Mouse (Mus musculus) forebrain, postnatal 0 days (tissue): ENCODE data around the gene Tjp2. TPM values are rescaled to one million over a fixed set of nuclear protein-coding genes. Genes with fewer than 3 reads are reported as not detected.

Experiments used
- ATAC-seq: fragments of 200-750 bp; cut with Nextera tagmentation; 2 replicates; pipeline ENCODE4 v1.8.0; 2017; ENCODE audit warnings: mild to moderate bottlenecking, moderate library complexity
- DNase-seq: peaks from one replicate; pipeline ENCODE4 v3.0.0-alpha.2; 2015
- H3K27ac ChIP-seq: fragments of 300-500 bp; sonication (generic); 2 replicates; pipeline ENCODE4 v1.5.1; 2014; ENCODE audit warnings: low read depth, mild to moderate bottlenecking, antibody characterized with exemption, low read length, moderate library complexity, mixed read lengths
- H3K27me3 ChIP-seq: fragments of 300-500 bp; sonication (generic); 2 replicates; pipeline ENCODE4 v1.6.1; 2014; ENCODE audit warnings: mild to moderate bottlenecking, low read length, mixed read lengths; ENCODE audit not compliant: insufficient read depth
- H3K36me3 ChIP-seq: fragments of 300-500 bp; sonication (generic); 2 replicates; pipeline ENCODE4 v1.6.1; 2014; ENCODE audit warnings: mild to moderate bottlenecking, moderate library complexity; ENCODE audit not compliant: insufficient read depth
- H3K4me1 ChIP-seq: fragments of 300-500 bp; sonication (generic); 2 replicates; pipeline ENCODE4 v1.6.1; 2014; ENCODE audit warnings: antibody characterized with exemption; ENCODE audit not compliant: insufficient read depth
- H3K4me2 ChIP-seq: fragments of 300-500 bp; sonication (generic); 2 replicates; pipeline ENCODE4 v1.6.1; 2014; ENCODE audit warnings: low read depth, mild to moderate bottlenecking, moderate library complexity
- H3K4me3 ChIP-seq: fragments of 300-500 bp; sonication (generic); 2 replicates; pipeline ENCODE4 v1.5.1; 2014; ENCODE audit warnings: low read depth, low read length, mixed read lengths
- H3K9ac ChIP-seq: fragments of 300-500 bp; sonication (generic); 2 replicates; pipeline ENCODE4 v1.6.1; 2014; ENCODE audit warnings: mild to moderate bottlenecking
- H3K9me3 ChIP-seq: fragments of 300-500 bp; sonication (generic); 2 replicates; pipeline ENCODE4 v1.6.1; 2016; ENCODE audit warnings: low read length
- CTCF ChIP-seq: sonication (generic); IDR thresholded peaks from 2 replicates; pipeline ENCODE4 v1.5.1; 2016; ENCODE audit warnings: antibody characterized with exemption, control low read depth, low read depth
- WGBS: fragments of 180-500 bp; shearing (Covaris S2); extraction: QIAGEN DNeasy Blood & Tissue Kit; methylation state at CpG from one replicate; pipeline ENCODE4 v1.1.7; 2014; 5-methylcytosine and 5-hydroxymethylcytosine counted together
- polyA plus RNA-seq: library from polyadenylated mRNA; unstranded; fragments of >200 nt; fragmentation: Nextera tagmentation; extraction: Ambion mirVana; gene quantifications from 2 replicates; pipeline ENCODE4 v1.2.1, GENCODE M21; 2015
- total RNA-seq: library from RNA; depleted of rRNA; stranded (reverse); fragments of >200 nt; gene quantifications from 2 replicates; pipeline ENCODE4 v1.2.3, GENCODE M21; 2014; rRNA removed

Tjp2 gene
- 13.7 and 15.5 TPM in 2 replicates for total RNA-seq
- 6.8 and 8.8 TPM in 2 replicates for polyA plus RNA-seq

- peak; percentile 23 for DNase-seq
- peak; percentile 69 for TF ChIP-seq CTCF
- peaks cover 21% of the 10 kb centered on the region for H3K27me3 ChIP-seq
- peak within 1 kb of the TSS; percentile 88 for H3K4me2 ChIP-seq
- ATAC-seq = peak; percentile 34
- 4% methylated on average over 58 of the region's 59 CpGs for WGBS
- no peaks in the 10 kb centered on the region for H3K9me3 ChIP-seq
- no peaks in the 10 kb centered on the region for H3K36me3 ChIP-seq
- no peak within 1 kb of the TSS for H3K27ac ChIP-seq
- peak within 1 kb of the TSS; percentile 49 for H3K4me3 ChIP-seq
- H3K4me1 ChIP-seq = no peaks in the 10 kb centered on the region
- H3K9ac ChIP-seq = peak within 1 kb of the TSS; percentile 42
Observed at GRCm38 (mm10) chr19:24224500-24225304, at the start of gene Tjp2. Gene Tjp2 (minus strand): TSS chr19:24225030.

GRCm38 (mm10) chr19:24274281-24274680 is 49.5 kb upstream of the Tjp2 start:
- Histone ChIP-seq H3K9me3 (no peaks in the 10 kb centered on the region), H3K4me2 (no peak overlapping the region), H3K27ac (no peak overlapping the region), H3K9ac (no peak overlapping the region), H3K27me3 (no peaks in the 10 kb centered on the region), H3K36me3 (peaks cover 3% of the 10 kb centered on the region; the same call in 1 of the 2 replicates), H3K4me3 (no peak overlapping the region), H3K4me1 (no peaks in the 10 kb centered on the region; the same call in 1 of the 2 replicates)
- DNase-seq = no peak
- TF ChIP-seq CTCF = no peak
- no peak for ATAC-seq
- WGBS = 48% methylated on average over 3 of the region's 3 CpGs

- DNase-seq (peak; percentile 92), ATAC-seq (peak; percentile 92)
- 44% methylated on average over 16 of the region's 16 CpGs for WGBS
- H3K4me3 ChIP-seq = 0 out of 2 replicates have a peak overlapping the region, but pooled peaks have one; percentile 5
- no peaks in the 10 kb centered on the region for H3K27me3 ChIP-seq
- TF ChIP-seq CTCF = peak; percentile 96
- H3K9me3 ChIP-seq = no peaks in the 10 kb centered on the region
- H3K4me2 ChIP-seq = peak overlapping the region; percentile 37
- no peak overlapping the region for H3K27ac ChIP-seq
- H3K4me1 ChIP-seq = no peaks in the 10 kb centered on the region; the same call in 1 of the 2 replicates
- peaks cover 3% of the 10 kb centered on the region; the same call in 1 of the 2 replicates for H3K36me3 ChIP-seq
- no peak overlapping the region; the same call in 1 of the 2 replicates for H3K9ac ChIP-seq
Observed at GRCm38 (mm10) chr19:24271746-24272426, 47.1 kb upstream of the Tjp2 start.

- Histone ChIP-seq H3K36me3 (peaks cover 3% of the 10 kb centered on the region; the same call in 1 of the 2 replicates), H3K4me3 (0 out of 2 replicates have a peak overlapping the region, but pooled peaks have one; percentile 5), H3K9me3 (no peaks in the 10 kb centered on the region), H3K27me3 (no peaks in the 10 kb centered on the region), H3K9ac (no peak overlapping the region; the same call in 1 of the 2 replicates), H3K4me2 (peak overlapping the region; percentile 37), H3K4me1 (no peaks in the 10 kb centered on the region; the same call in 1 of the 2 replicates), H3K27ac (no peak overlapping the region)
- no peak for DNase-seq
- no peak for TF ChIP-seq CTCF
- ATAC-seq = peak; percentile 59
- 42% methylated on average over 7 of the region's 7 CpGs for WGBS
Observed at GRCm38 (mm10) chr19:24271326-24271725, 46.5 kb upstream of the Tjp2 start.

GRCm38 (mm10) chr19:24268531-24268930 is 43.7 kb upstream of the Tjp2 start:
- H3K9ac ChIP-seq = no peak overlapping the region
- H3K36me3 ChIP-seq = peaks cover 7% of the 10 kb centered on the region
- H3K4me1 ChIP-seq = no peaks in the 10 kb centered on the region; the same call in 1 of the 2 replicates
- peak overlapping the region; percentile 21; the same call in 1 of the 2 replicates for H3K27ac ChIP-seq
- ATAC-seq (peak; percentile 55), DNase-seq (no peak)
- H3K27me3 ChIP-seq = no peaks in the 10 kb centered on the region
- H3K9me3 ChIP-seq = no peaks in the 10 kb centered on the region
- no peak overlapping the region for H3K4me2 ChIP-seq
- TF ChIP-seq CTCF = no peak
- WGBS = 18% methylated on average over 4 of the region's 4 CpGs
- H3K4me3 ChIP-seq = no peak overlapping the region

- Histone ChIP-seq H3K9me3 (no peaks in the 10 kb centered on the region), H3K27ac (no peak overlapping the region), H3K9ac (no peak overlapping the region), H3K4me3 (no peak overlapping the region), H3K27me3 (no peaks in the 10 kb centered on the region), H3K4me2 (no peak overlapping the region), H3K4me1 (no peaks in the 10 kb centered on the region; the same call in 1 of the 2 replicates), H3K36me3 (peaks cover 12% of the 10 kb centered on the region)
- TF ChIP-seq CTCF = peak; percentile 20; the same call in 1 of the 2 replicates
- ATAC-seq (no peak), DNase-seq (no peak)
- 88% methylated on average over 7 of the region's 7 CpGs for WGBS
Observed at GRCm38 (mm10) chr19:24266046-24266830, 41.4 kb upstream of the Tjp2 start.
